Mouse (Mus musculus): Measurements from ENCODE around the gene Dctn3. TPM values are rescaled to one million over a fixed set of nuclear protein-coding genes. Genes with fewer than 3 reads are reported as not detected.
A peak's percentile ranks its signal among the peaks of the same experiment; 100 is the strongest.

The Dctn3 gene
- polyA plus RNA-seq, 1 experiment from 2014 or later: 320 TPM

DNA sequence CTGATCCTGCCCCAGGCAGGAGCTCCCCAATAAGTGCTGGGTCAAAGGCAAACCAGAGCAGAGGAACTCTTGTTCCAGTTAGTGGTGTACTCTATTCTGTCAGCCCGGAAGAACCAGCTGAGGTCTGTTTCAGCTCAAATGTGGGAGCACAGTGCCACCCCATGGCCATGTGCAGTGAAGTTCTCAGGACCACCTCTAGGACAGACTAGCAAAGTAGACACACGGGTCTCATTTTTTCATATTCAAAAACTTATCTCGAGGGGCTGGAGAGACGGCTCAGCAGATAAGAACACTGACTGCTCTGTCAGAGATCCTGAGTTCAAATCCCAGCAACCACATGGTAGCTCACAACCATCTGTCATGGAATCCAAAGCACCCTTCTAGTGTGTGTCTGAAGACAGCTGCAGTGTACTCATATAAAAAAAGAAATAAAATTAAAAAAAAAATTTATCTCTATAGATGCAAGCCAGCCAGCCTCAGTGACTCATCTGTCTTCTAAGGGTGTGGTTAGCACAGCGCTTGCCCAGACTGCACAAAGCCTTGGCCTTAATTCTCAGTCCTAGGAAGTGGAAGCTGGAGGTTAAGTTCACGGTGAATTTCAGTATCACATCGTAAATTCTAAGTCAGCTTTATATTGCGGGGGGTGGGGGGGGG is 14.8 kb upstream of the Dctn3 start:
- Histone ChIP-seq H3K27ac (replicated peaks) (no peak overlapping the region), H3K36me3 (peaks cover 9% of the 10 kb centered on the region), H3K4me1 (peaks cover 21% of the 10 kb centered on the region), H3K27me3 (replicated peaks) (peaks cover 13% of the 10 kb centered on the region), H3K9me3 (replicated peaks) (no peaks in the 10 kb centered on the region), H3K4me3 (replicated peaks) (no peak overlapping the region), H3K9ac (replicated peaks) (no peak overlapping the region), H3K4me2 (no peak overlapping the region)
- ATAC-seq (ENCODE audit: low FRiP score): 0 out of 2 replicates have a peak, but pooled peaks have one; percentile 24
- 43% methylated on average over 8 of the region's 8 CpGs for WGBS

DNA sequence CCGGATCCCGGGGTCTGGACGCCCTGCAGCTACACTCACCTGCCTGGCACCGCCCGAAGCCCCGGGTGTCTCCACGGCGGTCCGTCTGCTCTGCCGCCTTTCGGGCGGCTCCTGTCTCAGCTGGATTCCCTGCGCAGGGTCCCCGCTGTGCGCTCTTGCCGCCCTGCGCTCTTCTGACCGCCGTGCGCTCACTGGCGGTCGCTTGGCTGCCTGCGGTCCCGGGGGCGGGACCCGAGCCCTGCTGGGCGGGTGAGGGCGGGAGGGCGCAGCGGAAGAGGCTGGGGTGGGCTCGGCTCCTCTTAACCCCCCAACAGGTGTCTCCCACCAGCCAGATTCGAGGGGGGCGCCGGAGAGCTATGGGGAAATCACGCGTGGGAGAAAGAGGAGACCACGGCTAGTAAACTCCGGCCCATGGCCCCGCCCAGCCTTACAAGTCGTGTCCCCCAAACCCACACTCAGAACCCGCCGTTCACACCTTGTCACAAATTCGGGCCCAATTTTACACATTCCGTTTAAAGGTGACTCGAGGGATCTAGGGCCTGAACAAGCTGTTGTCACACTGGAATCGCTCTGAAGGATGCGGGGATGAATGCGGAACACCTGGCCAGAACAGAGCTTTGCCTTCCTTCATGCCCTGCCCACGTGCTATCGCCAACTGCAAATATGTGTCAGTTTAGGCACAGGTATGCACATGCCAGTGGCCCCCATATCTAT is 8.2 kb upstream of the Dctn3 start, which contains the start of gene Arid3c:
TSS of gene Arid3c (minus strand) at position 91 of the 714 bp plus-strand sequence.
- Histone ChIP-seq H3K9ac (replicated peaks) (peak within 1 kb of the TSS; percentile 38), H3K36me3 (no peaks in the 10 kb centered on the region), H3K4me3 (replicated peaks) (peak within 1 kb of the TSS; percentile 39), H3K27ac (replicated peaks) (no peak within 1 kb of the TSS), H3K4me1 (peaks cover 25% of the 10 kb centered on the region), H3K4me2 (peak within 1 kb of the TSS; percentile 88), H3K9me3 (replicated peaks) (no peaks in the 10 kb centered on the region), H3K27me3 (replicated peaks) (peaks cover 66% of the 10 kb centered on the region)
- no peak for ATAC-seq (ENCODE audit: low FRiP score)
- WGBS: 2% methylated on average over 50 of the region's 50 CpGs

DNA sequence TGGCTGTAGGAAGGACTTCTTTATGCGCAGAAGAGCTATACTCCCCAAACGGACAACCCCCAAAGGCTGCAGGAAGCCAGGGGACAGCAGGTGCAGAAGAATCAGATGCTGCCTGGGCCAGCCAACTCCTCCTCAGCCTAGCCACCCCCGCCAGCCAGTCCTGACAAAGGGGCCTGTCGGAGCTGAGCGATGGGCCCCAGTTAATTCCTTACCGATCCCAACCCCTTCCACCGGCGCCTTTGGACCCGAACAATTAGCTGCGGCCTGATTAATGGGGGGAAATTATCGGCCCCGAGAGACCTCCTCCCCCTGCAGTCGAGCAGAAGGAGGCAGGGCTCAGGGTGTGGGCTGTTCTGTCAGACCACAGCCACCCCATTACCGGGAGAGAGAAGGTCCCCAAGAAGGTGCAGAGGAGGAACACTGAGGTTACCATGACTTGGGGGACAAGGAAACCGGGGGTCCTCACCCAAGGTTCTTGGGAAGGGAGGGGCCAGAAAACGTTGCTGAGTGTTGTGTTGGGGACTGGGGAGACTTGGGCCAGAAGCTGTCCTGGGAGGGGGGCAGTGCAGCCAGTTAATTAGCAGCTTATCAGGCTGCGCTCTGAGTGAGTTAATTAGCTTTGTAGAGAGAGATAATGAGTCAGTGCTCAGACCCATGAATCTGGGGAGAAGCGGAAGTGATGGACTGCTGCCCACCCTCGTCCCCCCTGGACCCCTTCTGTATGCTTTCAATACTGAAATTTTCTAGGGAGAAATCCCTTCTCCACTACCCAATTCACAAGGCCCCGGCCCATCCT is 4.1 kb upstream of the Dctn3 start:
- 8% methylated on average over 20 of the region's 20 CpGs for WGBS

DNA sequence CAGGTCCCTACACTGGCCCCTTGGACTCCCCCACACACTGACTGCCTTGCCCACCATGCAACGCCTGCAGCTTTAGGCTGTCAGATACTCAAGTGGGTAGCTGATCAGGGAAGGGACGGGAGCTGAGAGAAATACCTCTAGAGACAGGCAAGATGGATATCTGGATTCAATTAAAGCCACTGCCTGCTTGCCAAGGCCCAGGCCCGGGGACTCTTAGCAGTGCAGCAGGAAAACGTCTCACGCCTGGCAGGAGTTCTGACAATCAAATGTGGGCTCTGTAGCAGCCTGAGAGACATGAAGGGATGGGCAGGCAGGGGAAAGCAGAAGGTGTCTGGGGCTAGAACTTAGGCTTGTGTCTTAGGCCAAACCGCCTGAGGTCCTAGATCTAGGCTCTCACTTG is 6.1 kb downstream of the Dctn3 start:
- H3K4me2 ChIP-seq: no peak overlapping the region
- H3K27me3 ChIP-seq (replicated peaks): no peaks in the 10 kb centered on the region
- no peak overlapping the region for H3K27ac ChIP-seq (replicated peaks)
- no peak overlapping the region for H3K4me3 ChIP-seq (replicated peaks)
- H3K36me3 ChIP-seq: peaks cover 40% of the 10 kb centered on the region
- H3K9ac ChIP-seq (replicated peaks): no peak overlapping the region
- H3K4me1 ChIP-seq: peaks cover 46% of the 10 kb centered on the region
- no peak for ATAC-seq (ENCODE audit: low FRiP score)
- no peaks in the 10 kb centered on the region for H3K9me3 ChIP-seq (replicated peaks)
- WGBS: 72% methylated on average over 6 of the region's 6 CpGs

More for the DNA sequence above, 4.1 kb upstream of the Dctn3 start:
- peak overlapping the region; percentile 32; the same call in 1 of the 2 replicates for H3K9ac ChIP-seq (replicated peaks)
- ATAC-seq (ENCODE audit: low FRiP score): no peak
- no peaks in the 10 kb centered on the region for H3K36me3 ChIP-seq
- peaks cover 41% of the 10 kb centered on the region for H3K4me1 ChIP-seq
- H3K27ac ChIP-seq (replicated peaks): no peak overlapping the region
- H3K4me2 ChIP-seq: peak overlapping the region; percentile 31
- H3K4me3 ChIP-seq (replicated peaks): no peak overlapping the region
- H3K27me3 ChIP-seq (replicated peaks): peaks cover 74% of the 10 kb centered on the region
- H3K9me3 ChIP-seq (replicated peaks): no peaks in the 10 kb centered on the region

DNA sequence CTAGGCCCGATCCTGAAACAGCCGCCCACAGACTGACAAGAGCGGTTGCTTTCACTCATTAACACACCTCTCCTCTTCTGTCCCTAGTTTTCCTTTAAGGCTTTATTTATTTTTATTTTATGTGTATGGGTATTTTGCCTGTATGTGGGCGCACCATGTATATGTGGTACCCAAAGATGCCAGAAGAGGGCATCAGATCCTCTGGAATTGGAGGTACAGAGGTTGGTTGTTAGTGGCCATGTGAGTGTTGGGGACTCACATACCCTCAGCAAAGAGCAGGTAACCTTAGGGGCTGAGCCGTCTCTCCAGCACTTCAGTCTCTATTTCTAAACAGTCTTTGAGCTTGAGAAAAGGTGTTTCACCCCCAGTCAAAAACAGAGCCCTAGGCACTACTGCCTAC is 7.4 kb downstream of the Dctn3 start:
- Histone ChIP-seq H3K9me3 (replicated peaks) (no peaks in the 10 kb centered on the region), H3K4me1 (peaks cover 52% of the 10 kb centered on the region)
- no peak for ATAC-seq (ENCODE audit: low FRiP score)

DNA sequence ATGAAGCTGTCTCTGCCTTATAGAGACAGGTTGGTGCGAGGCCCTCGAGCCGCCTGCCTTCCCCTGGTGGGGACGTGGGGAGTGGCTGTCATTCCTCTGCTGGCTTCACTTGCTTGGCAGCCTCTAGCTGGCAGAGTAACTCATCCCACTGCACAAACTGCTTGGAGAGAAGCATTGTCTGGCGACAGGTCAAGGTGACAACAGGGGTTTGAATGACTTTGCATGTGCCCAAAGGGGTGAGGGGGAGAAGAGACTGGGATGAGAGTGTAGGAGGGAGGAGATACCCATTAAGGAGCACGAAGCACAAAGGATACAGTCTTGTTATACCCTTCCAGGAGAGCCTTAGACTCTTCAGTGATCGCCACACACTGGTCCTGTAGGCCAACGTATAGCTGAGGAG is 7.9 kb downstream of the Dctn3 start:
- 79% methylated on average over 8 of the region's 8 CpGs for WGBS
- Histone ChIP-seq H3K36me3 (peaks cover 39% of the 10 kb centered on the region), H3K4me2 (no peak overlapping the region), H3K4me1 (peaks cover 52% of the 10 kb centered on the region), H3K27me3 (replicated peaks) (no peaks in the 10 kb centered on the region), H3K27ac (replicated peaks) (no peak overlapping the region), H3K9ac (replicated peaks) (no peak overlapping the region), H3K9me3 (replicated peaks) (no peaks in the 10 kb centered on the region), H3K4me3 (replicated peaks) (no peak overlapping the region)
- no peak for ATAC-seq (ENCODE audit: low FRiP score)

More for the DNA sequence above, 7.4 kb downstream of the Dctn3 start:
- H3K27ac ChIP-seq (replicated peaks): no peak overlapping the region
- H3K27me3 ChIP-seq (replicated peaks): no peaks in the 10 kb centered on the region
- WGBS: 90% methylated on average over 5 of the region's 5 CpGs
- no peak overlapping the region for H3K9ac ChIP-seq (replicated peaks)
- H3K36me3 ChIP-seq: peaks cover 40% of the 10 kb centered on the region
- H3K4me3 ChIP-seq (replicated peaks): no peak overlapping the region
- no peak overlapping the region for H3K4me2 ChIP-seq

DNA sequence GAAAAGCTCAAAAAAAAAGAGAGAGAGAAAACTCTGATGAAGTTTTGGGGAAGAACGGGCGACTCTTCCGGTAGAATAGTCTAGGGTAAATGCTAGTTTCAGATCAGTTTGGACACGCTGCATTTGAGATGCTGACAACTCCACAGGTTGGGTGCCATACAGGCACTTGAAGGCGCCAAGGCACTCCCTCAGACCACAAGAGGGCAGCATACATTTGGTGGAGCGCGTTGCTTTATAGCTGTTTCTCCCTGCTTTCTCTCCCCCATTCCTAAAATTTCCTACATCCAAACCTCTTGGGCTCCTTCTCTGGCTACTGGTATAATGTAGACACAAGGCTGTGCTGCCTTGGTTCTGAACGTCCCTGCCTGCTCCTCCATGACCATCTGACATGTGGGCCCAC is 8.7 kb downstream of the Dctn3 start:
- ATAC-seq (ENCODE audit: low FRiP score): no peak
- H3K4me2 ChIP-seq: peak overlapping the region; percentile 94
- H3K4me1 ChIP-seq: peaks cover 52% of the 10 kb centered on the region
- H3K27ac ChIP-seq (replicated peaks): 0 out of 2 replicates have a peak overlapping the region, but pooled peaks have one; percentile 28
- no peaks in the 10 kb centered on the region for H3K9me3 ChIP-seq (replicated peaks)
- peak overlapping the region; percentile 83 for H3K4me3 ChIP-seq (replicated peaks)
- H3K9ac ChIP-seq (replicated peaks): no peak overlapping the region
- H3K36me3 ChIP-seq: peaks cover 31% of the 10 kb centered on the region
- no peaks in the 10 kb centered on the region for H3K27me3 ChIP-seq (replicated peaks)
- 13% methylated on average over 8 of the region's 8 CpGs for whole genome bisulfite sequencing

DNA sequence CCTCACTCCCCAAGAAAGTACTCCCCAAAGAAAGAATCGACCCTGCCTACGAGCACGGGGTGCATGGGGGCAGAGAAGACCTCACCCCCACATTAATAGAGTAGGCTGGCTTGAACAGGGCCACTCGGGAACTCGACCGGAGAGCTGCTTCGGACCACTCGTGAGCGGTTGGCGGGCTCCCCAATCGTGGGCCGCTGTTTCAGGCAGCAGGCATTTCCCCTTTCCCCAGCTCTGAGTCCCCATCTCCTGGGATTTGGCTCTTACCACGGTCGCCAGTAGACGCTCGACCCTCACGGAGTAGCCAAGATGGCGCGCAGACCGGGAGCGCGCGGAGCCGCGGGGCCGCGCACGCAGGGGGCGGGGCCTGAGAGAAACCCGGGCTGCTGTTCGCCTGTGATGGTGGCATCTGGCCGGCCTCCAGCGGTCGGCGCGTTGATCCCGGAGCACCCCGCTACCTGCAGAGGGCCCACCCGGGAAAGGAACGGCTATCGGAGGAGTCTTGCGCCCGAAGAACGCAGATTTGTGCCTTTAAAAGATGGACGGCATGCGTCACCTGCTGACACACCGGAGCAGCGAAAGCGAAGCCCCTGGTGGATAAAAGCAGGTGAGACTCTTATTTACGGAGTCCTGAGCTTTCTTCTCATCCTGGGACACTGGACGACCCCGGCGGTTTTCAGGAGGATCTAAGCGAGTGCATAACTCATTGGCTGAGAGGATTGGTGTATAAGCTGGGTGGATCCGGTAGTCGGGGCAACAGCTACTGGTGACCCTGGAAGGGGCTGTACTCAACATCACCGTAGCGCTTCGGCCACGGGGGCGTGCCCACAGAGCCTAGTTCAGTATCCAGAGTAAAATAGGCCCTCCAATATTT is 9.5 kb downstream of the Dctn3 start, which contains the start of gene Rpp25l:
TSS of gene Rpp25l (minus strand) at position 338 of the 871 bp plus-strand sequence.
- peak; percentile 71 for ATAC-seq (ENCODE audit: low FRiP score)
- Histone ChIP-seq H3K4me3 (replicated peaks) (peak within 1 kb of the TSS; percentile 83), H3K27me3 (replicated peaks) (no peaks in the 10 kb centered on the region), H3K36me3 (peaks cover 22% of the 10 kb centered on the region), H3K9me3 (replicated peaks) (no peaks in the 10 kb centered on the region), H3K27ac (replicated peaks) (peak within 1 kb of the TSS; percentile 79), H3K9ac (replicated peaks) (peak within 1 kb of the TSS; percentile 98), H3K4me1 (peaks cover 52% of the 10 kb centered on the region), H3K4me2 (peak within 1 kb of the TSS; percentile 94)
- WGBS: under 1% methylated on average over 61 of the region's 61 CpGs

DNA sequence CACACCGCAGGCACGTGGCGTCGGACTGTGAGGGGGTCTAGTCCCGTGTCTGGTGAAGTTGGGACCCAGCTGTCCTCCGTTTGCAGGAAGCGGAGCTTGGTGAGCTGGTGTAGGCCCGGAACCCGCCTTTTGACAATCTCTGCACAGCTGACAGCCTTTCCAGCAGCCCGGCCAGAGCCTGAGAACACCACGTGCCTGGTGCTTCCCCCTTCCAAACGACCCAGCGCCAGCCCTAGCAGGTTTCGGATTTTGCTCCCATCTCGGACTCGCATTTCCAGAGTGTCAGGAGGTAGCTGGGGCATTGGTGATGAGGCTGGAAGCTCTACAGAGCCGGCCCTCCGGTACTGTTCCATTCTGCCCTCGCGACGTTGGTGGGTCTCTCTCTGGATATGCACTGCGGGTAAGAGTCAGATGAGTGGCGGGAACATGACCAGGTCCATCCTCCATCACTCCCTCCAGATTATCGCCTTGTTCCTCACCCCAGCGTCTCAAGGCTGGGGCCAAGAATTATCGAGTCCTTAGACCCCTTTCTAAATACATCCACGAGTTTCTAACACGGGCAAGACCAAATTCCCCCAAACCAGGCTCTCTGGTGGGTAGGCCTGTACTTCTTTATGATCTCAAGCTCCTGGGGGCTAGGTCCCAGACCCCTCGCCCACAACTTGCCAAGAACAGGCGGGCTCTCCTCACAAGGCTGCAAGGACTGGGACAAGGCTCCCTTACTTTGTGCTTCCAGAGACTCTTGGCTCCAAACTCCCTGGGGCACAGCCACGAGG is 10.4 kb downstream of the Dctn3 start:
- peak; percentile 15; the same call in 1 of the 2 replicates for ATAC-seq (ENCODE audit: low FRiP score)
- peak overlapping the region; percentile 94 for H3K4me2 ChIP-seq
- H3K4me3 ChIP-seq (replicated peaks): peak overlapping the region; percentile 83
- peaks cover 14% of the 10 kb centered on the region for H3K36me3 ChIP-seq
- H3K27ac ChIP-seq (replicated peaks): peak overlapping the region; percentile 79
- peak overlapping the region; percentile 98 for H3K9ac ChIP-seq (replicated peaks)
- WGBS: 43% methylated on average over 31 of the region's 31 CpGs
- H3K27me3 ChIP-seq (replicated peaks): no peaks in the 10 kb centered on the region
- peaks cover 58% of the 10 kb centered on the region for H3K4me1 ChIP-seq
- H3K9me3 ChIP-seq (replicated peaks): no peaks in the 10 kb centered on the region

DNA sequence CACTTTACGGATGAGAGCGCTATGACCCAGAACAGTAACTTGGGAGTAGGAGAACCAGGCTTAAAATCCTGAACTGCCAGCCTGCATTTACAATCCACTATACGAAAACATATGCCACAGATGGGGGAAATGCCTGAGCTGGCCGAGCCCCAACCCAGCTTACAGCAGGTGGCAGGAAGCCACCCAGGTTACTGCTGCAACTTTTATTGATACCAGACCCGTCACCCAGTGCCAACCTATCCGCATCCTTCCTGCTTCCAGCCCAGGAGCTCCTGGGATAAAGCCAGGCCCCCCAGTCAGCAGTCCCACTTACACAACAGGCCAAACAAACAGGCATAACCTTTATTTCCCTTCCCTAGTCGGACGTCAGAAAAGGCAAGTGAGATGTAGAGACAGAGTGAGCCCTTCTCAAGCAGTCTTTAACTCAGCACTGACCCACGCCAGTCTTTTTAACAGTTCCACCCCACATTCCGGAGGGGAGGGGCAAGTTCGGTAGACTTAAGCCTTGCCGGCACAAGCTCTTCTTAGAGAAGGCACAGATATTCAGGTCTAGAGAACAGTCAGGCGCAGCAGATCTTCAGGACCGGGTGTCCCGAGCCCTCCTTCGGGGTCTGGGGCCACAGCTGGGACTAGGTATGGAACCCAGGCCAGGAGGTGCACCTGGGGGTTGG is 11.1 kb downstream of the Dctn3 start:
- H3K4me2 ChIP-seq: peak overlapping the region; percentile 94
- 75% methylated on average over 16 of the region's 16 CpGs for WGBS
- H3K27me3 ChIP-seq (replicated peaks): no peaks in the 10 kb centered on the region
- no peaks in the 10 kb centered on the region for H3K9me3 ChIP-seq (replicated peaks)
- peak overlapping the region; percentile 98; the same call in 1 of the 2 replicates for H3K9ac ChIP-seq (replicated peaks)
- H3K36me3 ChIP-seq: peaks cover 7% of the 10 kb centered on the region
- H3K4me3 ChIP-seq (replicated peaks): peak overlapping the region; percentile 83
- H3K4me1 ChIP-seq: peaks cover 58% of the 10 kb centered on the region
- no peak for ATAC-seq (ENCODE audit: low FRiP score)
- H3K27ac ChIP-seq (replicated peaks): no peak overlapping the region
